Mouse (Mus musculus) forebrain, embryonic 14.5 days (tissue): Measurements from ENCODE around the gene Tmem91. TPM values are rescaled to one million over a fixed set of nuclear protein-coding genes. Genes with fewer than 3 reads are reported as not detected.

ENCODE experiments used
- ATAC-seq: fragments of 200-750 bp; cut with Nextera tagmentation; 2 replicates; pipeline ENCODE4 v1.8.0; 2017; ENCODE audit warnings: mild to moderate bottlenecking, moderate library complexity
- DNase-seq: peaks from one replicate; pipeline ENCODE4 v3.0.0-alpha.2; 2015; ENCODE audit warnings: low spot score
- H3K27ac ChIP-seq: fragments of 300-500 bp; sonication (generic); 2 replicates; pipeline ENCODE4 v1.5.1; 2014; ENCODE audit warnings: low read depth, mild to moderate bottlenecking, control low read depth, low read length, moderate library complexity
- H3K27me3 ChIP-seq: fragments of 300-500 bp; sonication (generic); replicated peaks from 2 replicates; pipeline ENCODE4 v1.6.1; 2014; ENCODE audit warnings: low read length, control low read depth, mixed read lengths; ENCODE audit not compliant: control insufficient read depth, insufficient read depth
- H3K36me3 ChIP-seq: fragments of 300-500 bp; sonication (generic); 2 replicates; pipeline ENCODE4 v1.6.1; 2014; ENCODE audit warnings: low read length, control low read depth; ENCODE audit not compliant: control insufficient read depth, insufficient read depth
- H3K4me1 ChIP-seq: fragments of 300-500 bp; sonication (generic); 2 replicates; pipeline ENCODE4 v1.6.1; 2014; ENCODE audit warnings: antibody characterized with exemption, low read length, control low read depth; ENCODE audit not compliant: control insufficient read depth, insufficient read depth
- H3K4me2 ChIP-seq: fragments of 300-500 bp; sonication (generic); 2 replicates; pipeline ENCODE4 v1.6.1; 2014; ENCODE audit warnings: mild to moderate bottlenecking, control low read depth, low read length
- H3K4me3 ChIP-seq: fragments of 300-500 bp; sonication (generic); 2 replicates; pipeline ENCODE4 v1.5.1; 2014; ENCODE audit warnings: low read depth, low read length, control low read depth
- H3K9ac ChIP-seq: fragments of 300-500 bp; sonication (generic); 2 replicates; pipeline ENCODE4 v1.6.1; 2014; ENCODE audit warnings: mild to moderate bottlenecking, low read length, control low read depth, moderate library complexity
- H3K9me3 ChIP-seq: fragments of 300-500 bp; sonication (generic); replicated peaks from 2 replicates; pipeline ENCODE4 v1.6.1; 2016; ENCODE audit warnings: low read length, control low read depth, mixed read lengths; ENCODE audit not compliant: control insufficient read depth
- WGBS: fragments of 180-500 bp; shearing (Covaris S2); extraction: QIAGEN DNeasy Blood & Tissue Kit; methylation state at CpG from one replicate; pipeline ENCODE4 v1.1.7; 2014; 5-methylcytosine and 5-hydroxymethylcytosine counted together
- polyA plus RNA-seq: library from polyadenylated mRNA; unstranded; fragments of >200 nt; fragmentation: Nextera tagmentation; extraction: Ambion mirVana; gene quantifications from 2 replicates; pipeline ENCODE4 v1.2.1, GENCODE M21; 2014

Tmem91 gene
- polyA plus RNA-seq, 1 experiment from 2014 or later, result 11.1 TPM

- WGBS, result 96% methylated on average over 5 of the region's 5 CpGs
- Histone ChIP-seq H3K4me1 (no peaks in the 10 kb centered on the region; the same call in 1 of the 2 replicates), H3K9me3 (no peaks in the 10 kb centered on the region), H3K27me3 (no peaks in the 10 kb centered on the region), H3K4me3 (no peak overlapping the region), H3K4me2 (peak overlapping the region; percentile 66), H3K9ac (no peak overlapping the region), H3K36me3 (peaks cover 28% of the 10 kb centered on the region), H3K27ac (no peak overlapping the region)
- DNase-seq (no peak), ATAC-seq (no peak)
Observed at GRCm38 (mm10) chr7:25620101-25620500, 54.9 kb downstream of the Tmem91 start.

- Histone ChIP-seq H3K4me2 (peak overlapping the region; percentile 66), H3K4me1 (no peaks in the 10 kb centered on the region; the same call in 1 of the 2 replicates), H3K9me3 (no peaks in the 10 kb centered on the region), H3K36me3 (peaks cover 24% of the 10 kb centered on the region), H3K4me3 (peak overlapping the region; percentile 52), H3K9ac (peak overlapping the region; percentile 51), H3K27ac (no peak overlapping the region), H3K27me3 (no peaks in the 10 kb centered on the region)
- DNase-seq, result no peak
- ATAC-seq, result no peak
- 22% methylated on average over 5 of the region's 5 CpGs for WGBS
Observed at GRCm38 (mm10) chr7:25619722-25619991, 55.3 kb downstream of the Tmem91 start.

Other genes with a start within 250 kb of the Tmem91 start
- 0.95 and 0.99 TPM in 2 replicates for gene Ceacam1, start 197.6 kb downstream of the Tmem91 start, polyA plus RNA-seq
- gene Ceacam2, start 135.3 kb downstream of the Tmem91 start, polyA plus RNA-seq, result not detected in 2 replicates
- gene Erich4, start 59.3 kb downstream of the Tmem91 start, polyA plus RNA-seq, result not detected in 2 replicates
- 29.9 and 36.0 TPM in 2 replicates for gene Dmac2, start 55.8 kb downstream of the Tmem91 start, polyA plus RNA-seq
- 0.43 and 0.58 TPM in 2 replicates for gene B3gnt8, start 48.5 kb downstream of the Tmem91 start, polyA plus RNA-seq
- 65.1 and 69.7 TPM in 2 replicates for gene Bckdha, start 16.2 kb downstream of the Tmem91 start, polyA plus RNA-seq
- 49.4 and 53.9 TPM in 2 replicates for gene Exosc5, start 16.0 kb downstream of the Tmem91 start, polyA plus RNA-seq
- 44.3 and 57.6 TPM in 2 replicates for gene B9d2, start 5.6 kb upstream of the Tmem91 start, polyA plus RNA-seq
- 0.61 and 0.83 TPM in 2 replicates for gene Tgfb1, start 11.8 kb upstream of the Tmem91 start, polyA plus RNA-seq
- 39.6 and 40.7 TPM in 2 replicates for gene Ccdc97, start 43.9 kb upstream of the Tmem91 start, polyA plus RNA-seq
- 53.6 and 61.2 TPM in 2 replicates for gene Hnrnpul1, start 79.6 kb upstream of the Tmem91 start, polyA plus RNA-seq
- 15.8 and 16.7 TPM in 2 replicates for gene Axl, start 113.5 kb upstream of the Tmem91 start, polyA plus RNA-seq
- 0.95 and 1.1 TPM in 2 replicates for gene Cyp2s1, start 141.7 kb upstream of the Tmem91 start, polyA plus RNA-seq
- gene Cyp2b10, start 222.5 kb upstream of the Tmem91 start, polyA plus RNA-seq, result not detected in 2 replicates